In genomic region chr14:73137234-73137633, GRCm38 (mm10) we compare ENCODE assay signal across 23 mouse cellular contexts.
"Had no signal": no experiment of that assay in that cellular context is flagged by ENCODE, and none has a peak within 500 bp of the region (broad histone marks: within the 10 kb centered on the region; RNA-seq: fewer than 3 reads in every experiment).

No protein-coding gene starts in this region.

- H3K36me3 ChIP-seq: heart, embryonic 10.5 days; heart, embryonic 13.5 days; heart, embryonic 15.5 days; hindbrain, embryonic 13.5 days; hindbrain, embryonic 15.5 days; limb, embryonic 10.5 days; limb, embryonic 12.5 days; liver, embryonic 13.5 days; liver, embryonic 15.5 days had no signal

- ATAC-seq: hindbrain, postnatal 0 days had no signal

- H3K4me3 ChIP-seq: heart, embryonic 10.5 days; heart, embryonic 13.5 days; heart, embryonic 15.5 days; hindbrain, embryonic 13.5 days; hindbrain, embryonic 15.5 days; layer of hippocampus, adult 2 months; left cerebral cortex, adult 2 months; limb, embryonic 10.5 days; limb, embryonic 12.5 days; liver, embryonic 13.5 days; liver, embryonic 15.5 days had no signal

- H3K9me3 ChIP-seq: heart, embryonic 10.5 days; heart, embryonic 13.5 days; heart, embryonic 15.5 days; hindbrain, embryonic 13.5 days; hindbrain, embryonic 15.5 days; limb, embryonic 10.5 days; limb, embryonic 12.5 days; liver, embryonic 13.5 days; liver, embryonic 15.5 days had no signal

- H3K4me1 ChIP-seq: liver, embryonic 13.5 days; liver, embryonic 15.5 days had no signal

- DNase-seq: gastrocnemius, postnatal 14 days; gastrocnemius, postnatal 36 days; heart, adult 18-20 months; heart, postnatal 14 days; heart, postnatal 36 days; kidney, adult 18-20 months; kidney, adult 8-10 months; kidney, postnatal 10 days; kidney, postnatal 25 days; kidney, postnatal 4 days; liver; liver, embryonic 13.5 days had no signal

- H3K27me3 ChIP-seq: heart, embryonic 13.5 days; heart, embryonic 15.5 days; hindbrain, embryonic 13.5 days; hindbrain, embryonic 15.5 days; limb, embryonic 12.5 days; liver, embryonic 13.5 days; liver, embryonic 15.5 days had no signal

- H3K4me2 ChIP-seq: heart, embryonic 13.5 days; heart, embryonic 15.5 days; hindbrain, embryonic 13.5 days; hindbrain, embryonic 15.5 days; limb, embryonic 12.5 days; liver, embryonic 13.5 days; liver, embryonic 15.5 days had no signal

- H3K27ac ChIP-seq: heart, embryonic 10.5 days; heart, embryonic 13.5 days; heart, embryonic 15.5 days; hindbrain, embryonic 13.5 days; hindbrain, embryonic 15.5 days; hindbrain, postnatal 0 days; layer of hippocampus, adult 2 months; left cerebral cortex, adult 2 months; limb, embryonic 10.5 days; limb, embryonic 12.5 days; liver, embryonic 13.5 days; liver, embryonic 15.5 days had no signal

- H3K9ac ChIP-seq: heart, embryonic 13.5 days; heart, embryonic 15.5 days; hindbrain, embryonic 13.5 days; hindbrain, embryonic 15.5 days; limb, embryonic 12.5 days; liver, embryonic 13.5 days; liver, embryonic 15.5 days had no signal
